Mouse (Mus musculus) NIH3T3 (cell line): ENCODE results near the gene Man2b1.

Source experiments
- DNase-seq: peaks from one replicate; pipeline ENCODE4 v3.0.0-alpha.2; 2012; ENCODE audit warnings: low read depth

Man2b1 gene

GRCm38 (mm10) chr8:85083108-85083813, at the start of gene Man2b1:
Gene Man2b1 (plus strand): TSS chr8:85083270.
- DNase-seq, result peak; percentile 91

DNA sequence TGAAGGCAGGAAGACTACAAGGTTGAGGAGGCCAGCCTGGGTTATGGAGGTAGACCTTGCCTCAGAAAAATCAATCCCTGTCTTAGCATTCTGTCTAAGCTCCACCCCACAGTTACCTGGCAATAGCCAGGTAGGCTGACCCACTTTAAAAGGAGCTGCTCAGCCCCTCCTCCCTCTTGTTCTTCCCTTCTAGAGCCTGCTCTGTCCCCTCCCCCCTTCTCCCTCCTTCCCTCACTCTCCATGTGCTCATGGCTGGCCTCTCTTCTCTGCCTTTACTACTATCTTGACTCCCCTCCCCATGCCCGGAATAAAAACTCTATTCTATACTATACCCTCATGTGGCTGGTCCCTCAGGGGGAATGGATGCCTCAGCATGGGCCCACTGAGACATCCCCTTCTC, 49.2 kb upstream of the Man2b1 start:
- no peak for DNase-seq

- no peak for DNase-seq
Measured at GRCm38 (mm10) chr8:85034764-85035163, 48.3 kb upstream of the Man2b1 start.

- DNase-seq, result no peak
Measured at GRCm38 (mm10) chr8:85035165-85035727, 47.8 kb upstream of the Man2b1 start.

GRCm38 (mm10) chr8:85035728-85036310, 47.3 kb upstream of the Man2b1 start:
- DNase-seq, result peak; percentile 67

GRCm38 (mm10) chr8:85036381-85036717, 46.7 kb upstream of the Man2b1 start:
- no peak for DNase-seq

DNA sequence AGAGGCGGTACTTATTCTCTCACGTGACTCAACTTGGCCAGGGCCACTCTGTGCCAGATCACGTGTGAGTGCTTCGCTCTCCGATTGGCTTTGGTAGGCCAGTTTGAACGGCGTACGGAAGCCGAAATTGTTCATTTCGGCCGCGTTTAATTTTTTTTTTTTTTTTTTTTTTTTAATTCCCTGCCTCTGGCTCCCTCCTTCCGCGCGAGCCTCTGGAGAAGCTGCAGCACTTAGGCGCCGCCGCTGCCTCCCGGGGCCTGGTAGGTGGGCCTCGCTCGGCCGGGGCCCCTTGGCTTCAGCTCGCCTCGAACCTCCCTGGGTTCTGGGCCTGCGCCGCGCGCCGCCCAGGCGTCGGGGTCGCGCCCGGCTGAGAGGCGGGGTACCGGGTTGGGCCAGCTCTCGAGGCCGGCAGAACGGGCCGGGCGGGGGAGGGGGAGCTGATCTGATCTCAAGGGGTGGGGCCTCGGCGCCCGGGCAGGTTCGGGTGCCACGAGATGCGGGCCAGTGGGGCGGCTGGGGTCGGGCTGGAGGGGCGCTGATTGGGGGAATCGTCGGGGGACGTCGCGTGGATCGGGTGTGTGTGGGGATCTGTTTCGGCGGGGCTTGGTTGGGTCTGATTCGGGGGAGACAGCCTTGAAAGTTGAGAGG, 46.2 kb upstream of the Man2b1 start, which contains the start of gene Tnpo2:
TSS of gene Tnpo2 (plus strand) at position 198 of the 648 bp plus-strand sequence.
- peak; percentile 97 for DNase-seq

GRCm38 (mm10) chr8:85037366-85037680, 45.7 kb upstream of the Man2b1 start:
- DNase-seq, result no peak

- DNase-seq, result peak; percentile 64
Measured at GRCm38 (mm10) chr8:85037681-85038531, 45.2 kb upstream of the Man2b1 start.

DNA sequence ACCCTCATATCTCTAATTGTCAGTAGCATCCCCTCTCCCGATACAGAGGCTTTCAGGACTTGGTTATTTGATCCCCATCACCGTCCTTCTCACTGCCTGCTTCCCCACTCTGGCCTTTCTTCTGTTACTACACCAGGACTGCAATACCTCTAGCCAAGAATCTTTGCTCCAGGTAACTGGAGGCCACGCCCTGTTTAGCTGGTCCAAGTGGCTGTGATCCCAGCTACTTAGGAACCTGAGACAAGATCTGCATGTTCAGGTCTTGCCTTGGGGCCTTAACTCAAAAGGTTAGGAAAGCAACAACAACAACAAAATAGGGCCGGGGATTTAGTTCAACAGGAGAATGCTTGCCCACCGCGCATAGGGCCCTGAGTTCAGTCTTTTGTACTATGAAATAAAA, 39.5 kb upstream of the Man2b1 start:
- DNase-seq, result no peak

- DNase-seq, result no peak
Measured at GRCm38 (mm10) chr8:85057367-85057766, 25.7 kb upstream of the Man2b1 start.

GRCm38 (mm10) chr8:85059879-85060616, 23.0 kb upstream of the Man2b1 start, which contains the start of gene Fbxw9:
Gene Fbxw9 (plus strand): TSS chr8:85060055.
- DNase-seq, result peak; percentile 94

GRCm38 (mm10) chr8:85062603-85063002, 20.5 kb upstream of the Man2b1 start:
- DNase-seq, result no peak

GRCm38 (mm10) chr8:85065213-85065612, 17.9 kb upstream of the Man2b1 start:
- peak; percentile 28 for DNase-seq

- no peak for DNase-seq
Measured at GRCm38 (mm10) chr8:85067155-85067554, 15.9 kb upstream of the Man2b1 start.

GRCm38 (mm10) chr8:85067982-85068381, 15.1 kb upstream of the Man2b1 start, which contains the start of gene Gm5741:
Gene Gm5741 (minus strand): TSS chr8:85067982.
- DNase-seq, result no peak

- DNase-seq, result peak; percentile 62
Measured at GRCm38 (mm10) chr8:85071041-85071440, 12.0 kb upstream of the Man2b1 start.

DNA sequence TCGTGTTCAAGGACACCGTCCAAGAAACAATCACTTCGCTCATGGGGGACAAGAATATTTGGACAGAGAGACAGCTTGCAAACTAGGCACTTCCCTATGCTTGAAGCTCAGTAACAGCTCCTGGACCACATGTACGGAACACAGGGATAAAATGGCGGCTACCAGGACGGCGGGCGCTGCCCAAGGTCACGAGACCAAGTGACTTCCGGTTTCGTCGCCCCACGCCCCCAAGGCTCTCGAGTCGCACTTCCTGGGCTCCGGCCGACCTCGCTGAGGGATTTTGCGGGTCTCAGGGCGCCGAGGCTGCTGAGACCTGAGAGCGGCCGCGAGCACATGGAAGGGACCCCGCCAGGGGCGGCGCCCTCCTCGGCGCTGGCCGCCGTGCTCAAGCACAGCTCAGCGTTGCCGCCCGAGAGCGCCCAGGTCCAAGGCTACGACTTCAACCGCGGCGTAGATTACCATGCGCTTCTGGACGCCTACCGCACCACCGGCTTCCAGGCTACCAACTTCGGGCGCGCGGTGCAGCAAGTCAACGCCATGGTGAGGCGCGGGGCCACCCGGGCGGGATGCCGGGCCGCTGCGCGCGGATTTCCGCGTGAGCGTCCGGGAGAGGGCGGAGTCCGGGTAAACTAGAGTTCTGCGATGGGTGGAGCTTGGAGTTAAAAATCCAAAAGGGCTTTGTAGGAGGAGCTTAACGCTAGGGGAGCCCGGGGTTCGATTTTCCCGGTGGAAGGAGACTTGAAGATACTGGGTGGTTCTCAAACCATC, 11.4 kb upstream of the Man2b1 start, which contains the start of gene Dhps:
TSS of gene Dhps (plus strand) at position 244 of the 768 bp plus-strand sequence.
- peak; percentile 95 for DNase-seq

- peak; percentile 63 for DNase-seq
Measured at GRCm38 (mm10) chr8:85072364-85072929, 10.6 kb upstream of the Man2b1 start.

GRCm38 (mm10) chr8:85073041-85073612, 9.9 kb upstream of the Man2b1 start:
- no peak for DNase-seq
